Mouse (Mus musculus) adrenal gland, postnatal 14 days (tissue): ENCODE results near the gene Col20a1. TPM values are rescaled to one million over a fixed set of nuclear protein-coding genes. Genes with fewer than 3 reads are reported as not detected.
A peak's percentile ranks its signal among the peaks of the same experiment; 100 is the strongest.

Source experiments
- DNase-seq: peaks from one replicate; pipeline ENCODE4 v3.0.0; 2021; ENCODE audit warnings: mixed read lengths
- total RNA-seq: library from RNA; stranded (reverse); gene quantifications from 2 replicates; pipeline ENCODE4 v1.2.3, GENCODE M21; 2021

The Col20a1 gene
- total RNA-seq, 1 experiment from 2014 or later, result 3.5 TPM

- no peak for DNase-seq
Measured at GRCm38 (mm10) chr2:180994360-180994759, 8.0 kb downstream of the Col20a1 start.

- DNase-seq, result no peak
Measured at GRCm38 (mm10) chr2:180995457-180995856, 9.1 kb downstream of the Col20a1 start.

GRCm38 (mm10) chr2:180996436-180996835 is 10.1 kb downstream of the Col20a1 start:
- peak; percentile 53 for DNase-seq

GRCm38 (mm10) chr2:180996905-180997304 is 10.6 kb downstream of the Col20a1 start:
- DNase-seq, result no peak

GRCm38 (mm10) chr2:181007054-181007453 is 20.7 kb downstream of the Col20a1 start:
- no peak for DNase-seq

- DNase-seq, result no peak
Measured at GRCm38 (mm10) chr2:181008339-181008738, 22.0 kb downstream of the Col20a1 start.

- DNase-seq, result no peak
Measured at GRCm38 (mm10) chr2:181031406-181031934, 45.1 kb downstream of the Col20a1 start.

- DNase-seq, result peak; percentile 53
Measured at GRCm38 (mm10) chr2:181032407-181032806, 46.1 kb downstream of the Col20a1 start.

- no peak for DNase-seq
Measured at GRCm38 (mm10) chr2:181033310-181033709, 47.0 kb downstream of the Col20a1 start.

- peak; percentile 51 for DNase-seq
Measured at GRCm38 (mm10) chr2:181035186-181035585, 48.9 kb downstream of the Col20a1 start.

GRCm38 (mm10) chr2:181036561-181036960 is 50.2 kb downstream of the Col20a1 start:
- DNase-seq, result no peak

- DNase-seq, result peak; percentile 52
Measured at GRCm38 (mm10) chr2:181038644-181039355, 52.5 kb downstream of the Col20a1 start.

- DNase-seq, result no peak
Measured at GRCm38 (mm10) chr2:181039356-181039680, 53.0 kb downstream of the Col20a1 start.

- peak; percentile 49 for DNase-seq
Measured at GRCm38 (mm10) chr2:181041941-181042340, 55.6 kb downstream of the Col20a1 start.

GRCm38 (mm10) chr2:181042376-181042775 is 56.0 kb downstream of the Col20a1 start:
- peak; percentile 32 for DNase-seq

- DNase-seq, result peak; percentile 79
Measured at GRCm38 (mm10) chr2:181043437-181043836, 57.1 kb downstream of the Col20a1 start, which contains the start of gene Chrna4. Gene Chrna4, minus strand, starts transcription at chr2:181043546.

- peak; percentile 67 for DNase-seq
Measured at GRCm38 (mm10) chr2:181044001-181044400, 57.7 kb downstream of the Col20a1 start.

- DNase-seq, result peak; percentile 39
Measured at GRCm38 (mm10) chr2:181048252-181048945, 62.1 kb downstream of the Col20a1 start.

GRCm38 (mm10) chr2:181048986-181049385 is 62.7 kb downstream of the Col20a1 start:
- peak; percentile 39 for DNase-seq

- DNase-seq, result no peak
Measured at GRCm38 (mm10) chr2:181052171-181052570, 65.8 kb downstream of the Col20a1 start.

GRCm38 (mm10) chr2:181057341-181057740 is 71.0 kb downstream of the Col20a1 start:
- no peak for DNase-seq

- no peak for DNase-seq
Measured at GRCm38 (mm10) chr2:181058193-181058592, 71.9 kb downstream of the Col20a1 start.

- peak; percentile 89 for DNase-seq
Measured at GRCm38 (mm10) chr2:181060127-181060526, 73.8 kb downstream of the Col20a1 start.
